Mouse (Mus musculus): Measurements from ENCODE around the gene Prr22.

The Prr22 gene

GRCm38 (mm10) chr17:56810245-56810644, 40.2 kb downstream of the Prr22 start:
- peak; percentile 56 to 63 for DNase-seq

- DNase-seq = peak in 1 of 2 experiments; percentile 23
These were observed 44.4 kb downstream of the Prr22 start for GRCm38 (mm10) chr17:56814316-56815056.

- DNase-seq = no peak
These were observed 45.0 kb downstream of the Prr22 start for GRCm38 (mm10) chr17:56815057-56815345.

GRCm38 (mm10) chr17:56818067-56818636, 48.1 kb downstream of the Prr22 start:
- DNase-seq = no peak

- no peak for DNase-seq
These were observed 49.0 kb downstream of the Prr22 start for GRCm38 (mm10) chr17:56819032-56819545.

- DNase-seq = no peak
These were observed 49.7 kb downstream of the Prr22 start for GRCm38 (mm10) chr17:56819694-56820111.

All from cerebellum, adult 18-20 months (tissue).